Mouse (Mus musculus): ENCODE measurements around the gene Slc26a8. TPM values are rescaled to one million over a fixed set of nuclear protein-coding genes. Genes with fewer than 3 reads are reported as not detected.
A peak's percentile ranks its signal among the peaks of the same experiment; 100 is the strongest.

The Slc26a8 gene
- total RNA-seq, 2 experiments from 2014 or later, result 6.0 to 10.8 TPM

DNA sequence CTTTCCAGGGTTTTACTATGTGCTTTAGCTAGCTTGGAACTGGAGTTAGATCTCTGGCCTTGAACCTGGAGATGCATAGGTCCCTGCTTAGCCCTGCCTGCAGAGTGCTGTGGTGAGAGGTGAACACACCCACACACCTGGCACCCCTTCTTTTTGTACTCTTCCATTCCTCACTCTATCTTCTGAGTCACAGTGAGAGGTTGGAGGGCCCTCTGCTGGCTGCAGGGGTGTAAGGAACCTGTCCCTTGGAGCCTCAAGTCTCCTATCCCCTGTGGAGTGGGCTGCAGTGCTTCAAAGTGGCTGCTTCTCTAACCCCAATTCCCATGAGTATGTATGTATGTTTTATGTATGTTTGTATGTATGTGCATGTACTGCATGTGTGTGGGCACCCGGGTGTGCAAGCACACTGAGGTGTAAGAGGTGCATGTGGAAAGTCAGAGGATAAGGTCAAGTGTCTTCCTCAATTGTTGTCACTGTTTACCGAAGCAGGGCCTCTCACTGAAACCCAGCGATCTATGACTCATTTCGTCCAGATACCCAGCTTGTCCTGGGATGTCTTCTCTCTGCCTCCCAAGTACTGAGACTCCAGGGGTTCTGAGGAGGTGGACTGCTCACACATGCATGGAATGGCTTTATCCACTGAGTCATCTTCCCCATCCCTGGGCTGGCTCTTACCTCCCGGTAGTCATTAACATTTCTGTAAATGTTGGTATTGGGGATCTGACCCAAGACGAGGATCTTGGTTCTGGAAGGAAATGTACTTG is 41.2 kb downstream of the Slc26a8 start:
- peak in 1 of 2 experiments; percentile 58 for DNase-seq (ENCODE audit: extremely low spot score in 1 of 2, low spot score in 1 of 2)

DNA sequence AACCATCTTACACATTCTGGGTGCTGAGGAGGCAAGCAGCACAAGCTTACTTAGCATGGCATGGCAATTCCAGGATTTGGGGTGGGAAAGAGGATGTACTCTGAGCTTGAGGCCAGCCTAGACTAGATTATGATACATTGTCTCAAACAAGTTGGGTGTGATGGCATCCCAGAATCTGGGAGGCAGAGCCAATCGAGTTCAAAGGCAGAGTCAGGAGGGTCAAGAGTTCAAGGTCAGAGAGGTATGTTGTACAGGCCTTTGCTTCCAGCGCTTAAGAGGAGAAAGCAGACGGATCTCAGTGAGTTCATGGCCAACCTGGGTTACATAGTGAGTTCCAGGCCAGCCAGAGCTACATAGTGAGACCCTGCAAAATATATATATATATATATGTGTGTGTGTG is 43.8 kb downstream of the Slc26a8 start:
- no peak for DNase-seq (ENCODE audit: extremely low spot score in 1 of 2, low spot score in 1 of 2)

DNA sequence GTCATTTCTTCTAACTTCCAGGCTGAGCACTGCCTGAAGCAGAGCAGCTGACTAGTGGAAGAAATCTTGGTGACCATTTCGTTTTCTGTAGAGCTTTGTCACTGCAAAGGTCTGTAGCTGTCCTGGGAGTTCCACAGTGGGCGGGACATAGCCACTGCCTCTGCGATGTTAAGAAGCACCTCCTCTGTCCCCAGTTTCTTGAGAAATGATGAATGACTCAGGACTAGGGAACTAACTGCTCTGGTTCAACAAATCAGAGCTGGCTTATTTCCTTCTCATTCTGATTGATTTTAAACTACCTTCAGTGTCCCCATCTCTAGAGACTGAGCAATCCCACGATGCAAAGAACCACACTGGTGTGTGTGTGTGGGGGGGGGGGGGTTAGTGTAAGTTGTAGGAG is 45.9 kb downstream of the Slc26a8 start:
- DNase-seq (ENCODE audit: extremely low spot score in 1 of 2, low spot score in 1 of 2), result no peak

DNA sequence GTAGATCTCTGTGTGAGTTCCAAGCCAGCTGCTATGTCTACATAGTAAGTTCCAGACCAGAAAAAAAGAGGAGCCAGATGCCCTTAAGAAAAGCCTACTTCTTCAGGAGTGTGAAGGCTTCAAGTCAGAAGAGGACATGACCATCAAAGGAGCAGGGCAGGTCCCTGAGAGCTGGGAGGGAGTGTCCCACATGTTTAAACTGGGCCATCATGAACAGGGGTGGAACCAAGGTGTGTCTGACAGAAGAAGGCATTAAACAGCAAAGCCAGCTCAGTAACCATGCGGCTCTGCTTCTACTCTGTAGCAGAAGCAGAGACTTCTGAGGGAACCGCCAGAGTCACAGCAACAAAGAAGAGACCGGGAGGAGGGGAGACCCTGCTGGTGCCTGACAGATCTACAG is 46.3 kb downstream of the Slc26a8 start:
- DNase-seq (ENCODE audit: extremely low spot score in 1 of 2, low spot score in 1 of 2), result no peak

DNA sequence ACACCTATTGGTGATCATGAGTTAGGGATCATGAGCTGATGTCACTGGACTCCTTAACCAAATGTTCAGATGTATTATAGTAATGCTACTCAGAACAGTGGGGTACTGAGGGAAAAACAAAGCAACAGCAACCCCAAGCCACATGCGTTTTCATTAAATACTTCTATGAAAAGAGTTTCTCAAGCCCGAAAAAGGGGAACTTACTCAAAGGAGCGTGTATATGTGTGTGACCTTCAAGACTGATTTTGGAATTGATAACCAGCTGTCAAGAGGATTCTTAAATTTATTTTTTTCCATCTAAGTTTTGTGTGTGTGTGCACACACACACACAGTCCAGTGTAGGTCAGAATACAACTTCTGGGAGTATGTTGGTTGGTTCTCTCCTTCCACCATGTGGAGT is 49.9 kb downstream of the Slc26a8 start:
- DNase-seq (ENCODE audit: extremely low spot score in 1 of 2, low spot score in 1 of 2), result no peak

DNA sequence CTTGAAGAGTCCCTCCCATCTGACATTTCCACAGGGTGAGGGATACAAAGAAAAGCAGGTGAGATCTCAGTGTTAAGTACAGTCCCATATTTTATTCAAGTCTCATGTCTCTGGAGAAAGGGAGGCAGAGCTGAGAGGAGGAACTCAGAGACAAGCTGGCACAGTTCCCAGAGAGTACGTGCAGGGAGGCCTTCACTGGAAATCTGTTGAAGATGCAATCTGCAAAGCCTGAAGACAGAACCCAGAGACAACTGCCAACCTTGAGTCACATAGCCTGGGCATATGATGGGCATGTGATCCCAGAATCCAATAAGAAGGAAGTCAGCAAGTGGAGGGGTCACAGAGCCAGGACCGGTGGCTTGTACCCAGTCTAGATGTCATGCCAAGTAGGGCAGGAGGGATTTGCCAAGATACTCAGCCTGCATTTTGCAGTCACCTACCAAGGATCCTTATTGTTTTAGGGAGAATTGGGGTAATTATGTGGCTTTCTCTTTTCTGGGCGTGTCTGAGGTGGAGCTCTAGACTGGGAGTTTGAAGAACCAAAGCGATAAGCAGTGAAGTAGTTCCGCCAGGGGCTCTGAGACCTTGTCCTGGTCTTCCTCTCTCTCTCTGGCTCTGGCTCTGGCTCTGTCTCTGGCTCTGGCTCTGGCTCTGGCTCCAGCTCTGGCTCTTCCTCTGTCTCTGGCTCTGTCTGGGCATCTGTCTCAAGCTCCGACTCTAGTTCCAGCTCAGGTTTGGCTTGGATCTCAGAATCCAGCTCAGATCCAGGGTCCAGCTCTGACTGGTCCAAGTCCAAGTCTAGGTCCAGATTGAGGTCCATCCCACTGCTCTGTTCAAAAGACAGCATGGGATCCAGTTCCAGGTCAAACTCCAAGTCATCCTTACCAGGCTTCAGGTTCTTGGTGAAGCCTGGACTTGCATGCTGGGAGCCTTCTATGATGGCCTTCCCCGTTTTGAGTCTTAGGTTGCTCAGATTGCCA is 52.0 kb downstream of the Slc26a8 start:
- DNase-seq (ENCODE audit: extremely low spot score in 1 of 2, low spot score in 1 of 2), result peak in 1 of 2 experiments; percentile 51

DNA sequence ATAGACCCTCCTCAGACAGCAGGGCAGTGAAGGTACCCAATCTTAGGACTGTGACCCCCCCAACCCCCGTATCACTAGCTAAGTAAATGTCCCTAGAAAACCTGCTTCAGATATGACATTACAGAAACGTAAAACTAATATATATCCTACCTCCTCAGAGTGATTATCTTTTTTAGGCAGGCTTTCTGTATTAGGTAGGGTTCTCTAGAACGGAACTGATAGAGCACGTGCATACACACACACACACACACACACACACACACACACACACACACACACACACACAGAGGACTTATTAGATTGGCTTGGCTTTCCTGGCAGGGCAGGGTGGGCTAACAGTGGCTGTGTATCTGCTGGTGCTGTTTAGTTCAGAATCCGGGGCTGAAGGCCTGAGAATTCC is 54.2 kb downstream of the Slc26a8 start:
- no peak for DNase-seq (ENCODE audit: extremely low spot score in 1 of 2, low spot score in 1 of 2)

DNA sequence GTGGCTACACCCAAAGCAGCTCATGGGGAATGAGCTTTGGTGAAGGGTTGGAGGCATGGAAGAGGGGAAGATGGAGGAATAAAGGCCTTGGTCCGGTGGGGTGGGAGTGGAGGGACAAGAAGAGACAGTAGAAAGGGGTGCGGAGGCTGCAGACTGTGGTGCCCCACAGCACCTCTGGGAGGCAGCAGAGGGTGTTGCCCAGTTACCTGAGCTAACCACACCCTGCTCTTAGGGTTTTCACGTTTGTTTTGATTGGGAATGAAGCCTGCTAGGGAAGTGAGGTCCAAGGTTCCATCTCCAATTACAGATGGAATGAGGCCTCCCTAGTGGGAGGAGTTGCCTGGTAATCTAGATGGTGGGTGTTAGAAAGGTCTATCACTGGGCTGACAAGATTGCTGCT is 60.9 kb downstream of the Slc26a8 start:
- DNase-seq (ENCODE audit: extremely low spot score in 1 of 2, low spot score in 1 of 2), result no peak

DNA sequence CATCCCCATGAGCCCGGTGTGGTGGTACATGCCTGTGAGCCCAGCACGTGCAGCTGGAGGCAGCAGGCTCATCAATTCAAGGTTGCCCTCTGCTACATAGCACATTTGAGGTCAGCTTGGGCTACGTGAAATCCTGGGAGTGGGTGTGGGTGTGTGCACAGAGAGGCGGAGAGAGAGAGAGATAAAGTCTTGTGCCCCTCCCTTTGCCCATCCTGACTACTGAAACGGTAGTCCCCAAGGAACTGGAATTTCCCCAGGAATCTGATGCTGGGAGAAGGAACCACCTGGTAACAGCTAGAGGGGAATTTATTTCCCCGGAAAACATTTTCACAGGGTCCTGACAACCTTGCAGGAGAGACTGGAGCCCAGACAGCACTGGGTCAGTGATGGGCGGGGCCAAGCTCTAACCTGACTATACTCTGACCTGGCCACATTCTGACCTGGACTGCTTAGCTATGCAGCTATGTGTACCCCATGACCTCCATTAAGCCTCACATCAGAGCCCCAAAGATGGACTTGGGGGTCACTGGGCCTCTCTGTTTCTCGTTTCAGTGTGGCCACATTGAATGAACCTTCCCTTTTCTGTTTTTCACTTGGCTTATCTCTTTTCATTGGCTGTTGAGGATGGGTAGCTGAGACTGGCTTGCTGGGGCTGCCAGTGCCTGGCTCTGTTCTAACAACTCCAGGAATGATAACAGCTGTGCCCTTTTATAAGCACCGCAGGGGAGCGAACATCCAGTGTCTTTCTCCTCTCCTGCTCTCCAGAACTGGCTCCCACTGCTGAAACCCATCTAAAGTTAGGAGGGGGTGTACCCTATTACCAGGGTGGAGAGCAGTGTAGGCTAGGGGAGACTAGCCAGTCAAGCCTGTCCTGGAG is 61.5 kb downstream of the Slc26a8 start:
- DNase-seq (ENCODE audit: extremely low spot score in 1 of 2, low spot score in 1 of 2), result no peak

DNA sequence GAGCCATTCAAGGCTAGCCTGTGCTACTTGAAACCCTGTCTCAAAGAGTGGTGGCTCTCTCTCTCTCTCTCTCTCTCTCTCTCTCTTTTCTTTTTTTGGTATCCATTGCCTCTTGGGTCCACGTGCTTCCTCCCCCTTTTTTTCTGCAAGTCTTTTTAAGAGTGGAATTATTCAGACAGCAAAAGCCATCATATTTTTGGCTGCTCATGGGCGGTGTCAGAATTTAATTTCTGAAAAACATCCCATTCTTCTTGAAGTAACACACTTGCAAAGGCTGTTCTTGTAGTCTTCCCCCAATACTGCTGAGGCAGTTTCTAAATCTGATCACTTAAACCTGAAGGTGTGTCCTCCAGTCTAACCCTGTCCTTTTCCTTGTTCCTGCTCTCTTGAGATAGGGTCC is 63.1 kb downstream of the Slc26a8 start:
- DNase-seq (ENCODE audit: extremely low spot score in 1 of 2, low spot score in 1 of 2), result no peak

DNA sequence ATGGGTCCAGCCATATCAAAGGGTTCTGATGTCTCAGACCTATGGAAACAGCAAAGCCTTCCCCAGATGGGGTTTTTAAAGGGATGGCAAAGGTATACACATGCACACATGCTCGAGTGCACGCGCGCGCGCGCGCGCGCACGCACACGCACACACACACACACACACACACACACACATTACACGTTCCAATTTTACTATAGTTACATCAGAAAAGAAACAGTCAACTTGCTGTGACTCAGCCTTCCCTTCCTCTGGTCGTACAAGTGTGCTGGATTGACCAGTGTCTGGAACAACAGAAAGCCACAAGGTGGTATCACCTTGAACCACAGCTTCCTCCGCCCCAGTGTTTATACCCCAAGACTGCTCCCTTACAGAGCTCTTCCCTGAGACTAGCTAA is 64.7 kb downstream of the Slc26a8 start:
- no peak for DNase-seq (ENCODE audit: extremely low spot score in 1 of 2, low spot score in 1 of 2)

DNA sequence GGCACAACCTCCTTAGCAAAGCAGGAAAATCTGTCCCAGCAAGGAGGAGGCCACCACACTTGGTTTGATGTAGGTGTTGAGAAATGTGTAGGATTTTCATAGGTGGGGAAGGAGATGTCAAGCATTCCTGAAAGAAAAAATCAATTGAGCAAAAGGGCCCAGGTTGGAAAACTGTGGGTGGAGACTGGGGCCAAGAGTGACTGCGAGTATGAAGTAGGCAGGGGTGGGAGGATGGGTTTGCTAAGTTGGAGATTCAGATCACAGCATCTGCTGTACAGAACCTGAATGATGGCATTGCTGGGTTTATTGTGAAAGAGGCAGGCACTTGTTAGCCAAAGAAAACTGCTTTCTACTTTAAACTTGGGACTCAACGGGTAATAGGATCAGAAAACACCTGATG is 65.2 kb downstream of the Slc26a8 start:
- no peak for DNase-seq (ENCODE audit: extremely low spot score in 1 of 2, low spot score in 1 of 2)

DNA sequence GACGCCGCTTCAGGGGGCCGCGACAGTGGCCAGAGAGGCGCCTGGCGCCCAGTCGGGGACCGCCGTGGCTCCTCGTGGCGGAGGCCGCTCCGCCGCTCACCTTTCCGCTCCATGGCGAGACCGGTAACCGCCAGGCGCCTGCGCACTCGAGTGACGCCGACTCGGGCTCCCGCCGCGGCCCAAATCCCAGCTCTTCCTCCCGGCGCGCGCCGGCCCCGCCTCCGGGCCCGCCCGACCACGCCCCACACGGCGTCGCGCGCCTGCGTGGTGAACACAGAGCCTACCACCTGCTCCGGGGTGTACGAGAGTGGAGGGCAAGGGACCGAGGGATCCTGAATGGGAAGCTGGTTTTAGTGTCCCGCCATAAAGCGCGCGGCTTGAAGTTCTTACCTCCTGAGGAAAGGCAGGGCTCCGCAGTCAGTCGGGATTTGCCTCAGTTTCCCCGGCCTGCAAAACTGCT is 67.7 kb downstream of the Slc26a8 start, which contains the start of gene Srpk1:
TSS of gene Srpk1 (minus strand) at position 410 of the 460 bp plus-strand sequence.
- DNase-seq (ENCODE audit: extremely low spot score in 1 of 2, low spot score in 1 of 2), result peak; percentile 83 to 88

DNA sequence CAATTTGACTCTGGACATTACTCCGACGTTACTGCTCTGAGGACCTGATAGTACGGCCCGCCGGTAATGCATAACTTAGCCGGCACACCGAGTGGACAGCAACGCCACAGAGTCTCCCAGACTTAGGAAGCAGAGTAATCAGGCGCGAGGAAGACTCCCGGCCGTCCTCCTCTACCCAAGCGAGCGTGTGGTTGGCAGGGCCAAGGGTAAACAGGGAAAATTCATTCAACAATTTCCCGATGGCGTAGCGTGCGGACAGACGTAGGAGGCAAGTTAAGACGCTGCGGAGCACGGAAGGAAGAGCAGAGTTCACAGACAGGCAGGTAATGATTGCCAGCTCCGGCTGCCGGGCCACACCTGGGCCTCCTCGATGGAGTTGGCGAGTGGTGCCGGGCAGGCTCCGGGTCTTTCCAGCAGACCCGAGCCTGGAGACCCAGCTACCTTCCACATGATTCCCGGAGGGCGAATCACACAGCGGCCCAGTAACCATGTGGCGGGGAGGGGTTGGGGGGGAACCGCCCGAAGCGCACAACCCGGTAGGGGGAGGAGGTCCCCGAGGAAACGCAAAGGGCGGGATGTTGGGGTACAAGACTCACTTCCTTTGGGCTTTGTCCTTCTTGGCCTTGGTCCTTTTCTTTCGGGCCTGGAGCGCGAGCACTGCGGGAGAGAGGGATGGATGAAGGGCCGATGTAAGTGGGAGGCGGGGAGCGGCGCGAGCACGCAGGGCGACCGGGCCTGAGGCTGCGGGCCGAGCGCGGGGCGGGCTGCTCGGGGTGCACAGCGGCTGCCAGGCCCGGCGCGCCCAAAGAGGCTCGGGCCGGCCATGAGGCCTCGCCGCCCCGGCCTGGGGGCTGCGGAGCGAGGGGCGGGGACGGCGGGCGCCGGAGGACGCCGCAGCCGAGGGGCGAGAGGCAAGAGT is 68.4 kb downstream of the Slc26a8 start:
- DNase-seq (ENCODE audit: extremely low spot score in 1 of 2, low spot score in 1 of 2), result peak; percentile 47 to 58

DNA sequence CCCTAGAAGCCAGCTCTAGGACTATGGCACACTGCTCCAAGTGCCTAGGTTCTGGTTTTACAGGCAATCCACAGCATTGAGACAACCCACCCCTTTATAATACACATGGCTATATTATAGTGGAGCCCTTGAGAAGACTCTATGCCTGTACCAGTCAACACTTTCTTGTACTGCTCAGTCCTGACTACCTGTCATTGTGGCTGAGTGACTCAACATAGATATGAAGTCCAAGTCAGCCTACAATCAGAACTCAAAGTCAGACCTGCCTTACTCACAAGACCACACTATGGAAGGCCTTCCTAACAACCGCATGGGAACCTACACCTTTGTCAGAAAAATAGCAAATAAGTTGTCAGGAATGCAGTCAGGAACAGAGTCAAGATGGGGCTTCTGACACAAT is 71.3 kb downstream of the Slc26a8 start:
- no peak for DNase-seq (ENCODE audit: extremely low spot score in 1 of 2, low spot score in 1 of 2)

DNA sequence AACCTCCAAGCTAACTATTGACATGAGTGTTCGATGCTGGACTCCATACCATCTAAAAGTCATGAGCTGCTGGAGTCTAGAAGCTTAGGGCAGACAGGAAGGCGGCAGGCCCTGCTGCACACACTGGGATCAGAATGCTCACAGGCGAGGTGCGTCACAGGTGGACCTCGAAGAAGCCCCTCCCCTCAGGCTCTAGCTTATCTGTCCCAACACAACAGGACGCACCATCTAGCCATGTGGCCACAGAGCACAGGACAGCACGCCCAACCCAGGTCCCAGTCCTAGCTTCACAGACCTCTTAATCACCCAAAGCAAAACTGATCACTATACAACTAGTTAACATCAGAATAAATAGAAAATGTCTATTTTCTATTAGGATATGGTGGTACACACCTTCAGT is 71.9 kb downstream of the Slc26a8 start:
- DNase-seq (ENCODE audit: extremely low spot score in 1 of 2, low spot score in 1 of 2), result no peak

DNA sequence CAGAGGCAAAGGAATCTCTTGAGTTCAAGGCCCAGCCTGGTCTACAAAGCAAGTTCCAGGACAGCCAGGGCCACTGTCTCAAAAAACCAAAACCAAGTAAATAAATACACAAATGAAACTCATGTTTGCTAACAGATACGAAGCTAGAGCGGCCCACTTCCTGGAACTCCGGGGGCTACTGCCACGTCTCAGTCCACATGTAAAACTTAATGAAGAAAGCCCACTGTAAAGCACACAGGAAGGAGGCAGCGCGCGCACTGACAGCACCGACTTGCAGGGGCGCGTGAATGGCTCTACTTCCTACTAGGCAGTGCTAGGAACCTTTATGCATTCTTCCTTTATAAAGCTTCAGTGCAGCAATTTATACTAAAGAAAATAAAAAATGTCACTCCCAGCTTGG is 72.4 kb downstream of the Slc26a8 start:
- DNase-seq (ENCODE audit: extremely low spot score in 1 of 2, low spot score in 1 of 2), result no peak

DNA sequence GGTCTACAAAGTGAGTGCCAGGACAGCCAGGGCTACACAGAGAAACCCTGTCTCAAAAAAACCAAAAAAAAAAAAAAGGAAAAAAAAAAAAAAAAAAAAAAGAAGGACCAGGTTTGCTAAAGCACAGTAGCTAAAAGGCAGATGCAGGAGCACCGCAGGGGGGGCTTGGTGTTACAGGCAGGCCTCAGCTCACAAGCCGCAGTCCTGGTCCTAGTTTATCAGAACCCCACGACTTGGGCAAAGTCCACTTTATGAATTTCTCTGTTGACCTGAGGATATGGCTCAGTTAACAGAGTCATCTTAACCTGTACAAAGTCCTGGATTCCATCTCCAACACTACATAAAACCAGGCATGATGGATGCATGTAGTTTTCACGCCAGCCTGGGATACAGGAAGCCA is 74.7 kb downstream of the Slc26a8 start:
- no peak for DNase-seq (ENCODE audit: extremely low spot score in 1 of 2, low spot score in 1 of 2)

DNA sequence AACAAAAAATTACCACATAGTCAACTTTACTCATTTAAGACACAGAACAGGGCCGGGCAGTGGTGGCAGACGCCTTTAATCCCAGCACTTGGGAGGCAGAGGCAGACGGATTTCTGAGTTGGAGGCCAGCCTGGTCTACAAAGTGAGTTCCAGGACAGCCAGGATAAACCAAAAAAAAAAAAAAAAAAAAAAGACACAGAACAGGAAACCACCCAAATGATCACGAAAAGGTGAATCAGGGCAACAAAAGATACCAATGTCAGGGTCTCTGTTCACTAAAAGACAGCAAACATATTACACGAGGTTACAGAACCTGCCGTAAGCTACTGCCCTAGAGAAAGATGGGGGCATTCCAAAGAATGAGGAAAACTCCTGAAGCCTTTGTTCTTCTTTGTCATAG is 76.9 kb downstream of the Slc26a8 start:
- DNase-seq (ENCODE audit: extremely low spot score in 1 of 2, low spot score in 1 of 2), result no peak
